Mouse (Mus musculus) neural tube, embryonic 12.5 days (tissue): ENCODE data around the gene Cmtm6. TPM values are rescaled to one million over a fixed set of nuclear protein-coding genes. Genes with fewer than 3 reads are reported as not detected.
"Not testable (repeated sequence)": the region's sequence is repeated elsewhere in the genome, so short reads cannot be mapped to it uniquely, and the experiment has no call there.

Experiments
- ATAC-seq: fragments of 200-750 bp; cut with Nextera tagmentation; 2 replicates; pipeline ENCODE4 v1.8.0; 2017; ENCODE audit warnings: low read depth, mild to moderate bottlenecking, moderate TSS enrichment, moderate library complexity; ENCODE audit not compliant: low FRiP score
- H3K27ac ChIP-seq: fragments of 300-500 bp; sonication (generic); 2 replicates; pipeline ENCODE4 v1.5.1; 2016
- H3K27me3 ChIP-seq: fragments of 300-500 bp; sonication (generic); replicated peaks from 2 replicates; pipeline ENCODE4 v1.6.1; 2016; ENCODE audit warnings: mild to moderate bottlenecking
- H3K36me3 ChIP-seq: fragments of 300-500 bp; sonication (generic); 2 replicates; pipeline ENCODE4 v1.6.1; 2016; ENCODE audit warnings: mild to moderate bottlenecking
- H3K4me1 ChIP-seq: fragments of 300-500 bp; sonication (generic); 2 replicates; pipeline ENCODE4 v1.6.1; 2016
- H3K4me2 ChIP-seq: fragments of 300-500 bp; sonication (generic); replicated peaks from 2 replicates; pipeline ENCODE4 v1.6.1; 2016; ENCODE audit warnings: mild to moderate bottlenecking
- H3K4me3 ChIP-seq: fragments of 300-500 bp; sonication (generic); 2 replicates; pipeline ENCODE4 v1.5.1; 2016
- H3K9ac ChIP-seq: fragments of 300-500 bp; sonication (generic); 2 replicates; pipeline ENCODE4 v1.6.1; 2016; ENCODE audit warnings: mild to moderate bottlenecking
- H3K9me3 ChIP-seq: fragments of 300-500 bp; sonication (generic); 2 replicates; pipeline ENCODE4 v1.6.1; 2016; ENCODE audit warnings: mild to moderate bottlenecking
- WGBS: fragments of 180-500 bp; shearing (Covaris S2); methylation state at CpG from one replicate; pipeline ENCODE4 v1.1.7; 2016; 5-methylcytosine and 5-hydroxymethylcytosine counted together
- polyA plus RNA-seq: library from polyadenylated mRNA; unstranded; fragments of >200 nt; fragmentation: Nextera tagmentation; extraction: Ambion mirVana; gene quantifications from 2 replicates; pipeline ENCODE4 v1.2.1, GENCODE M21; 2016

The Cmtm6 gene
- polyA plus RNA-seq: 22.3 and 24.6 TPM in 2 replicates

- Histone ChIP-seq H3K4me3 (peak within 1 kb of the TSS; percentile 82), H3K4me1 (peaks cover 15% of the 10 kb centered on the region), H3K9ac (peak within 1 kb of the TSS; percentile 87), H3K27me3 (no peaks in the 10 kb centered on the region), H3K36me3 (no peaks in the 10 kb centered on the region), H3K4me2 (peak within 1 kb of the TSS; percentile 75), H3K9me3 (no peaks in the 10 kb centered on the region), H3K27ac (0 out of 2 replicates have a peak within 1 kb of the TSS, but pooled peaks have one; percentile 46)
- ATAC-seq: peak; percentile 93
- WGBS: under 1% methylated on average over 53 of the region's 53 CpGs
Observed at GRCm38 (mm10) chr9:114731011-114731755, at the start of gene Cmtm6. Cmtm6 (plus strand) TSS chr9:114731116.

- ATAC-seq: no peak
- Histone ChIP-seq H3K4me2 (no peak overlapping the region), H3K4me1 (no peaks in the 10 kb centered on the region), H3K4me3 (no peak overlapping the region), H3K27ac (no peak overlapping the region), H3K9me3 (no peaks in the 10 kb centered on the region), H3K36me3 (no peaks in the 10 kb centered on the region), H3K27me3 (no peaks in the 10 kb centered on the region), H3K9ac (no peak overlapping the region)
- WGBS: 85% methylated on average over 4 of the region's 4 CpGs
Observed at GRCm38 (mm10) chr9:114682193-114682592, 48.7 kb upstream of the Cmtm6 start.

GRCm38 (mm10) chr9:114686245-114686644 lies 44.7 kb upstream of the Cmtm6 start:
- Histone ChIP-seq H3K4me2 (no peak overlapping the region), H3K9me3 (no peaks in the 10 kb centered on the region), H3K9ac (no peak overlapping the region), H3K4me1 (peaks cover 22% of the 10 kb centered on the region), H3K27me3 (no peaks in the 10 kb centered on the region), H3K4me3 (no peak overlapping the region), H3K27ac (no peak overlapping the region), H3K36me3 (no peaks in the 10 kb centered on the region)
- 91% methylated on average over 7 of the region's 7 CpGs for WGBS
- ATAC-seq: no peak

GRCm38 (mm10) chr9:114687639-114688038 lies 43.3 kb upstream of the Cmtm6 start:
- Histone ChIP-seq H3K4me1 (peaks cover 25% of the 10 kb centered on the region), H3K9ac (peak overlapping the region; percentile 87), H3K9me3 (no peaks in the 10 kb centered on the region), H3K36me3 (peaks cover 6% of the 10 kb centered on the region), H3K4me3 (peak overlapping the region; percentile 68), H3K27me3 (no peaks in the 10 kb centered on the region), H3K27ac (no peak overlapping the region), H3K4me2 (peak overlapping the region; percentile 76)
- WGBS: 80% methylated on average over 13 of the region's 13 CpGs
- no peak for ATAC-seq

- H3K27ac ChIP-seq: peak within 1 kb of the TSS; percentile 79
- peak within 1 kb of the TSS; percentile 76 for H3K4me2 ChIP-seq
- WGBS: 2% methylated on average over 57 of the region's 57 CpGs
- peaks cover 12% of the 10 kb centered on the region for H3K36me3 ChIP-seq
- peak; percentile 94 for ATAC-seq
- no peaks in the 10 kb centered on the region for H3K27me3 ChIP-seq
- peaks cover 25% of the 10 kb centered on the region for H3K4me1 ChIP-seq
- peak within 1 kb of the TSS; percentile 68 for H3K4me3 ChIP-seq
- no peaks in the 10 kb centered on the region for H3K9me3 ChIP-seq
- peak within 1 kb of the TSS; percentile 87 for H3K9ac ChIP-seq
Observed at GRCm38 (mm10) chr9:114688252-114688952, 42.5 kb upstream of the Cmtm6 start, which contains the start of gene Dync1li1. Dync1li1 (plus strand) TSS chr9:114688790.

GRCm38 (mm10) chr9:114688953-114689407 lies 41.9 kb upstream of the Cmtm6 start:
- H3K9me3 ChIP-seq: no peaks in the 10 kb centered on the region
- H3K9ac ChIP-seq: peak overlapping the region; percentile 87
- H3K36me3 ChIP-seq: peaks cover 18% of the 10 kb centered on the region
- peaks cover 25% of the 10 kb centered on the region for H3K4me1 ChIP-seq
- peak overlapping the region; percentile 76 for H3K4me2 ChIP-seq
- H3K27me3 ChIP-seq: no peaks in the 10 kb centered on the region
- under 1% methylated on average over 50 of the region's 50 CpGs for WGBS
- H3K27ac ChIP-seq: peak overlapping the region; percentile 79
- peak; percentile 81 for ATAC-seq
- peak overlapping the region; percentile 68 for H3K4me3 ChIP-seq

GRCm38 (mm10) chr9:114690119-114690601 lies 40.8 kb upstream of the Cmtm6 start:
- Histone ChIP-seq H3K27me3 (no peaks in the 10 kb centered on the region), H3K9me3 (no peaks in the 10 kb centered on the region), H3K9ac (peak overlapping the region; percentile 87), H3K4me2 (peak overlapping the region; percentile 76), H3K4me3 (peak overlapping the region; percentile 68), H3K36me3 (peaks cover 28% of the 10 kb centered on the region), H3K27ac (no peak overlapping the region), H3K4me1 (peaks cover 25% of the 10 kb centered on the region)
- ATAC-seq: no peak
- 6% methylated on average over 10 of the region's 10 CpGs for WGBS

GRCm38 (mm10) chr9:114691112-114691511 lies 39.8 kb upstream of the Cmtm6 start:
- no peak for ATAC-seq
- Histone ChIP-seq H3K9ac (no peak overlapping the region), H3K27ac (no peak overlapping the region), H3K4me1 (peaks cover 25% of the 10 kb centered on the region), H3K27me3 (no peaks in the 10 kb centered on the region), H3K4me3 (no peak overlapping the region), H3K4me2 (peak overlapping the region; percentile 76; the same call in 1 of the 2 replicates), H3K36me3 (peaks cover 30% of the 10 kb centered on the region), H3K9me3 (no peaks in the 10 kb centered on the region)

GRCm38 (mm10) chr9:114695662-114696061 lies 35.3 kb upstream of the Cmtm6 start:
- WGBS: 96% methylated on average over 8 of the region's 8 CpGs

GRCm38 (mm10) chr9:114697072-114697471 lies 33.8 kb upstream of the Cmtm6 start:
- Histone ChIP-seq H3K4me3 (no peak overlapping the region), H3K27ac (no peak overlapping the region), H3K27me3 (no peaks in the 10 kb centered on the region), H3K9me3 (no peaks in the 10 kb centered on the region), H3K4me1 (no peaks in the 10 kb centered on the region), H3K9ac (no peak overlapping the region), H3K4me2 (no peak overlapping the region), H3K36me3 (peaks cover 44% of the 10 kb centered on the region)
- ATAC-seq: no peak
- WGBS: 95% methylated on average over 4 of the region's 4 CpGs

More at GRCm38 (mm10) chr9:114695662-114696061, 35.3 kb upstream of the Cmtm6 start:
- not testable (repeated sequence) for H3K9me3 ChIP-seq, H3K4me3 ChIP-seq, H3K9ac ChIP-seq, H3K4me2 ChIP-seq, ATAC-seq, H3K27me3 ChIP-seq, H3K4me1 ChIP-seq, H3K27ac ChIP-seq
- peaks cover 41% of the 10 kb centered on the region for H3K36me3 ChIP-seq

GRCm38 (mm10) chr9:114697926-114698325 lies 33.0 kb upstream of the Cmtm6 start:
- H3K9ac ChIP-seq: no peak overlapping the region
- H3K4me1 ChIP-seq: no peaks in the 10 kb centered on the region
- no peak overlapping the region for H3K4me3 ChIP-seq
- no peaks in the 10 kb centered on the region for H3K27me3 ChIP-seq
- H3K27ac ChIP-seq: no peak overlapping the region
- H3K9me3 ChIP-seq: no peaks in the 10 kb centered on the region
- ATAC-seq: no peak
- no peak overlapping the region for H3K4me2 ChIP-seq
- WGBS: 92% methylated on average over 5 of the region's 5 CpGs
- peaks cover 35% of the 10 kb centered on the region for H3K36me3 ChIP-seq

- peaks cover 23% of the 10 kb centered on the region for H3K36me3 ChIP-seq
- no peak overlapping the region for H3K27ac ChIP-seq
- ATAC-seq: no peak
- no peaks in the 10 kb centered on the region for H3K27me3 ChIP-seq
- H3K9me3 ChIP-seq: no peaks in the 10 kb centered on the region
- 67% methylated on average over 6 of the region's 6 CpGs for WGBS
- no peak overlapping the region for H3K4me2 ChIP-seq
- H3K9ac ChIP-seq: no peak overlapping the region
- no peaks in the 10 kb centered on the region for H3K4me1 ChIP-seq
- H3K4me3 ChIP-seq: no peak overlapping the region
Observed at GRCm38 (mm10) chr9:114699262-114699661, 31.7 kb upstream of the Cmtm6 start.
